Mouse (Mus musculus) spleen, adult 12 weeks (tissue): ENCODE measurements around the gene Grb10.

Experiments used
- DNase-seq: peaks from one replicate; pipeline ENCODE4 v3.0.0; 2022; ENCODE audit warnings: low spot score

Gene Grb10

DNA sequence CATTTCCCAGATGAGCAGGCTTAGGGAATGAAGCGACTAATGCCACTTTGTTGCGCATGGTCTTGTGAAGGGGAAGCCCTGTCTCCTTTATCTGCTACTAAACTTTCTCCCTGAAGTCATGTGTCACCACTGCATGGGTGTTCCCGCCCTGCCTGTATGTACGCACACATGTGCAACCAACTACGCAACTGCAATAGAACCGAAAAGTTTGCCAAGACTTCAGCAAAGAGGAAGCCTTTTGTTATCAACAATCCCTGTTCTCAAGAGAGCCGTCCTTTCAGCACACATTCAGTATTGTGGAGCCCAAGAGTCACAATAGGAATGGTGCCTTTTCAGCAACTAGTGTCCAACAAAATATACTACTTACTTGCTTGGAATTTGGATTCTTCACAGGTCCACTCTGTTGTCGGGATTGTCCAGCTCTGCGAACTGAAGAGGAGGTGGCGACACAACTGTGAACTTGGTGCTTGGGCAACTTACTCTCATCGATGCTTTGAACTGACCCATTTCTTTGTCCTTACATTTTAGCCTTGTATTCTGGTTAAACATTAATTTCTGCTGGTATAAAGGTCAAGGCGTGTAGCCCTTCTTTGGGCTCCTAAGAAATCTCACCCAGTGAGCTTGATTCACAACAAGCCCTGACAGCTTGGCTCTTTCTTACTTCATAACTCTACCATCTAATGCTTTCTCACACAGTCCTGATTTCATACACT lies 140.7 kb downstream of the Grb10 start, which contains the start of gene Ddc:
TSS of gene Ddc (minus strand) at position 500 of the 713 bp plus-strand sequence.
- no peak for DNase-seq

DNA sequence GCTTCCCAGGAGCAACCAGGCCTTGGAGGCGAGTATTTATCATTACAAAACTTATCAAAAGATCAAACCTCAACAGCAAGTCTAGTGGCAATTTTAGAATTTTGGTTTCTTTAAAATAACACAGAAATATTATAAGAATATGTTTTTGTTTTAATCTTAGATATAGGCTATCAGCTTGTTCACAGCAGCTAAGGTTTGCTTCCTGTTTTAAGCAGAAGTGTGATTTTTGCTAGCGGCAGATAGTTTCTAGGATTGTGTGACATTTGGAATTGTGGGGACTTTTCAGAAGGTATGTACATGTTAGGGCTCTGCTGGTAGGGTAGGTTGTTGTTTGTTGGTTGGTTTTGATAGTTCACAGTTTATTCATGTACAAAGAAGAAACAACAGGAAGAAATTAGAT lies 143.0 kb downstream of the Grb10 start:
- DNase-seq, result no peak

DNA sequence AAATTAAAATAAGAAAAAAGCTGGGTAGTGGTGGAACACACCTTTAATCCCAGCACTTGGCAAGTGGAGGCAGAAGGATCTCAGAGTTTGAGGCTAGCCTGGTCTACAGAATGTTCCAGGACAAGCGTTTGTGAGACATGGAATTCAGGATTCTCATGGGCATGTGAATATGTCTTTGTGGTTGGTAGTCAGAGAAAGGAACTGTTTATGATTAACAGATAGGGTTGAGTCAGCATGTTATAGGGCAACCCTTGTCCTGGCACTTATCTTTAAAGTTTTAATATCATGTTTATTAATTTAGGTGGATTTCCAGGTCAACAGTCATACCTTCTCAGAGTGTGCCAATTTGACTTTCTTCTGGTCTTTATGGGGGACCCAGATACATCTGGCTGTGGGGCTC lies 144.7 kb downstream of the Grb10 start:
- no peak for DNase-seq

DNA sequence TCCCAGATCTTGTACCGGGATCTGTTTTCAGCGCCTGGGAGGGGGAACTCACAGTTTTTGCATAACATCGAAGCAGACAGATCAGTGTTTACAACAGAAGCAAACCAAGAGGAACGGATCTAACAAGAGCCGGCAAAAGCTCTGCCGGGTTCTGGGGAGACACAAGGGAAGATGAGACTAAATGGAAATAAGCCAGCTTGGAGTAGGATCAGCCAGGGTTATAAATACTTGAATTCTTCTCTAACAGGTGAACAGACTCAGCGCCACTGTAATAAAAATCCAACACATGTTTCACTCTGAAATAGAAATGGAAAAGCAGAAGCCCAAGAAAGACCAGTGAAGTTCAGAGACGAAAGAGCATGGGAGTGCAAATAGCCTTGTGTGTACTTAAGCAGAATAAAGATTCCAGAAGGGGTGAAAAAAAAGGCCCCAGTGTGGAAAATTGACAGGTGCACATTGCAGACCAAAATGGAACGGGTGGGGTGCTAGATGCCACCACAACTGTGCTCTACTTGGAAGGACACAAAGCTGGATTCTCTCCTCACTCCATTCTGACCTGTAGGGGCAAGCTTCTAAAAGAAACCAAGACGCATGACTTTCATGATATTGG lies 145.4 kb downstream of the Grb10 start:
- DNase-seq, result no peak

DNA sequence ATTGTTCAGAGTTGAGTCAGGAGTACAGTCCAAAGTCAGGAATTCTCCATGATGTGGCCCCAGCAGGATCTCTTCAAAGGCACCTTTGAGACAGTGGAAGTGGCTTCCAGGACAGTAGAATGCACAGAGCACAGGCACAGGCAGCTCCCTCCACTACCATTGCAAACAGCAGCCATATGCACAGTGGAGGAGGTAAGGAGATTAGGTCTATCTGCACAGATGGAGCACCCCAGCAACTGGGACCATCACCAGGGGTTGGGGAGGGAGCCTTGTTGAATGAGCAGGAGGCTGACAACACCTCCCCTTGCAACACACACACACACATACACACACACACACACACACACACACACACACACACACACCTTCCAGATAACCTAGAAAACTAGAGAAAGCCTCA lies 146.7 kb downstream of the Grb10 start:
- DNase-seq, result no peak

DNA sequence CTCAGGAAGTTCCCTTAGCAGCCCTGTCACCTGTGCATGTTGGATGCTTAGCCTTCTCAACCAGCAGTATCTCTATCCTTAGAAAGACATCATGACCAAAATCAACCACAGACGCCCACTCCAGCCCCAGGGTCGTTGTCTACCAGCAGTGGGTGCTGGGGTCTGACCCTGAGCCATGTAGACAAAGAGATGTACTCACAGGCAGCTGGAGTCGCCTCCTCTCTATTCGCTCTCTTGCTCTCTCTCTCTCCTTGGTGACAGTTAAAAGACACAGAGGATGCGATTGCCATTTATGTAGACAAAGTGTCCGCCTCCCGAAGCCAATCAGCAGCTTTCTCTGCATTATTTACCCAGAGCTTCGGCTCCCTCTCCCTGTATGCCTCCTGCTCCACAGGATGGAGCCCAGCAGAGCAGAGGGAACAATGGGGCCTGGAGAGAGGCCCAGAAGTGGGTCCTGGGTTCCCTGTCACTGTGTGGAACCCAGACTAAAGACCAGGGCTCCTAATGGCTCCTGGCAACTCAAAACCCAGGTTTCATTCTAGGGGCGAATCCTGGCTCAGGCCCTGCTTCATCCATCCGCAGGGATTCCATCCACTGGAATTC lies 148.2 kb downstream of the Grb10 start:
- DNase-seq, result no peak

DNA sequence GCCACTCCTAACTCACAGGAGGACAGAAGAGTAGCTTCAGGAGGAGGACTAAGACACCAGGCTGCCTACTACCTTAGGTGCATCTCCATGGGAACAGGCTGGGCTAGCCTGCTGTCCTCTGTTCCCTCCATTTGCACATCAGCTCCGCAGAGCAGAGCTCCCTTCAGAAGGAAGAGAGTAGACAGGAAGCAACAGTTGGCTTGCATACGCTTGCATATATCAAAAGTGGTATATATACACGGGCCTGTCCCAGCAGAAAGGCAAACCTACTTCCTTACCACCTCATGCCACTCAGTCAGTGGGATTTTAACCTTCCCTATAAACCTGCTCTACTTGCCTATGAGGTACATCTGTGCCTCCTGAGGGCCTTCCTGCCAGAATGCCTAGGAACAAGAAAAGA lies 149.8 kb downstream of the Grb10 start:
- no peak for DNase-seq

DNA sequence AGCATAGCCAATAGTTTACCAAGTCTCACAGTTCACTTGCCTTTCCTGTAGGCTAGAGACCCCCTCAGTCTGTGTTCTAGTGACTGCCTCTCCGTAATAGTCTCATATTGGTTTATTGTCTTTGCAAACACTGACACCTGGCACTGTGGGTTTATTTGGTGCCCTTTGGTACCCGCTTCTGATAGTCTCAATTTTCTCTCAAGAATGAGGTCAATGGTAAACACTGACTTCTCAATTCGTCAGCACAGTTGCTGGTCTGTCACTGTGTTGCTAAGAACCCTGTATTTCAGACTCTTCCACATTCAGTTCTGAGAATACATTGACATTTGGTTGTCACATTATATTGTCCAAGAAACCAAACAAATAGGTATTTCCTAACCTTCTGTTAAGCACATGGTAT lies 150.4 kb downstream of the Grb10 start:
- DNase-seq, result no peak

DNA sequence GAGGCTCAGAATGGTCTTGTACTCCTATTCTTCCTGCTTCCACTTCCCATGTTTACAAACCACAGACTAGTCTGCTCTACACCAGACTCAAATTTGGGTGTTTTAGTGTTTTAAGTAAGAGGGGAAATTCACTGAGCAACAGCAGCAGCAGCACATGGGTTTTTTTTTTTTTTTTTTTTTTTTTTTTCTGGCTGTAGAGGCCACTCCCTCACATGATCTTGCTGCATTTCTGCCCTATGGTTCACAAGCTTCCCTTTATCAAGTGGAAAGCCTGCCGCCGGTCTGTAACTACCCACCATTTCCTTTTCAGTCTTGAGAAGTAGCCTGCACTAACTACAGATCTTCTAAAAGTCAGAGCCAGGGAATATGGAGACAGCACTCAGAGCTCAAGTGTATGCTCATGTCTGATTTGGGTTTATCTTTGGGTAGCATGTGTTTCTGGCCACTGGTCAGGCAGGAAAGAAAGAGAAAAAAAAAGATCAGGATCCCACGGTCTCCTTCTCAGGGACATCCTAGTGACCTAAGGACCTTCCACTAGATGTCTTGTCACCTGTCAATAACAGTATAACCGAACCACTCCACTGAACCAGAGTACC lies 152.0 kb downstream of the Grb10 start:
- DNase-seq, result no peak

DNA sequence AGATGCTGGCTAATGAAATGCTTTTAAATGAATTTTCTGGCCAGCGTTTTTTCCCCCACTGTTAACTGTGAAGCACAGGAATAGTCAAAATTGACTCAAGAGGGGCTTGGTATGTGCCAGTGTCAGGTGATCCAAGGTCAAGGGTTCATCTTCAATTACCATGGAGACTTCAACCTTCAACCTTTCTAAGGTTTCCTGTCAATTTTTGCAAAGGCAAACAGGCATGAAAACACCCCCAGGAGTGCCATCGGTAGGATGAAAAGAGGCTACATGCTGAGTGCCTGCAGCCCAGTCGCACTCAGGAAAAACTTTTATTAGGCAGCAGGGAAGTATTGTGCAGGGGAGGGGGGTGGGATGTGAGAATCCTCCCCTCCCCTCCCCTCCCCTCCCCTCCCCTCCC lies 152.6 kb downstream of the Grb10 start:
- no peak for DNase-seq

DNA sequence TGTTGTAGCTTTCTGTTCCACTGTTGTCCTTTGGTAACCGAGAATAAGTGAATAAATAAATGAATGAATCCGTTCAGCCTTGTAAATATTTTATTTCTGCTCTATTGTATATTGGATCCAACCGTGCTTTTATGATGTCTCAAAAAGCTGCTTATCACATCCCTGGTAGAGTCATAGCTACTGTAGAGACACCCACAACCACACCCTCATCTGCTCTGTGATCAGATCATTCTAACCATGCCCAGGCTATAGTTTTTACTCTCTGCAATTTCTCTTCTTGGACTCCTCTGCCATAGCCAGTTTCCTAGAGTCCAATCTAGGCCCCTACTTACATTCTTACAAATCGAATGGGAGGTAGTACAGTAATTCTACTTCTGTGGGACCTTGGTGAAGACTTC lies 153.2 kb downstream of the Grb10 start:
- no peak for DNase-seq

DNA sequence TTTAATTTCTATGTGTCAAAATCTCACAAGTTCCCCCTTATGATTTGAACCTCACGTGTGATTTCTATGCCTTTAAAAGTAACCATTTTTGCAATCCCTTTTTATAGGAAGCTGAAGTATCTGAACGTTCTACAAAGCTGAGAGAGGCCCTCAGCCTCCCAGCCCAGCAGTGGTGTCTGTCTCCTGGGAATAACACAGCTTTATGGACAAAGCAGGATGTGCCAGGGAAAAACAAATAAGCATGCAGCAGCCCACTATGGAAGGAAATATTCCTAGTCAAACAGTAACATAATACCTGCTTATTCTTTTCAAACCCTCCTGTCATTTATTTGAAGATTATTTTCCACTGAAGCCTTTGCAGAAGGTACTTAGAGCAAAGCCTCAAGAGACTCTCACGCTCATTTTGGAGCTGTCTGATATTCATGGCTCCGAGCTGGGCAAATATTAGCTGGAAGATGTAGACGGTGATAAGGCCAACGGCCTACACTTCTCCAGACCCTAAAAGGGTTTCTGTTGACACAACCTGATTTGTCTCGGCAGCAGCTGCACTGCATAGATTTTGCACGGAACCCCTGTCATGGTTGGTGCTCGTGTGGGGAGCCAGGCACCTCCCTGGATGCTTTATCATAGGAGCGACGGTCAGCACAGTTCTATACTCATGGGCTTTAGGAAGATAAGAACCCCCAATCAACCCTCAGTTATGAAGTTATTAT lies 153.8 kb downstream of the Grb10 start:
- no peak for DNase-seq

DNA sequence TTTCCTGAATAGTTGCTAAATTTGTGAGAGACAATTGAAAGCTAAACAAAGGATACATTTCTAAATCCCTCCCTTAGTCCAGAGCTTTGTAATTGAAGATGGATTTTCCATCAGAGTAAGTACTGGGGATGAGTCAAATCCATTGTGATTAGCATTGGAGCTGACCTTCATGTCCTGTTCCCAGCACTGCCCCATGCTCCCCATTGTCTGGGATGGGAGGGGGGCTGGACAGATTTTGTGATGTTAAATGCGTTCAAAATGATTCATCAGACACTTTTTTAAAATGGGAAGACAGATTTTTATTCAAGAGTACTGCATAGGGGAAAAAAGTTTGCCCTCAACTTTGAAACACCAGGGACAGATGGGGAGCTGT lies 156.7 kb downstream of the Grb10 start:
- DNase-seq, result no peak

DNA sequence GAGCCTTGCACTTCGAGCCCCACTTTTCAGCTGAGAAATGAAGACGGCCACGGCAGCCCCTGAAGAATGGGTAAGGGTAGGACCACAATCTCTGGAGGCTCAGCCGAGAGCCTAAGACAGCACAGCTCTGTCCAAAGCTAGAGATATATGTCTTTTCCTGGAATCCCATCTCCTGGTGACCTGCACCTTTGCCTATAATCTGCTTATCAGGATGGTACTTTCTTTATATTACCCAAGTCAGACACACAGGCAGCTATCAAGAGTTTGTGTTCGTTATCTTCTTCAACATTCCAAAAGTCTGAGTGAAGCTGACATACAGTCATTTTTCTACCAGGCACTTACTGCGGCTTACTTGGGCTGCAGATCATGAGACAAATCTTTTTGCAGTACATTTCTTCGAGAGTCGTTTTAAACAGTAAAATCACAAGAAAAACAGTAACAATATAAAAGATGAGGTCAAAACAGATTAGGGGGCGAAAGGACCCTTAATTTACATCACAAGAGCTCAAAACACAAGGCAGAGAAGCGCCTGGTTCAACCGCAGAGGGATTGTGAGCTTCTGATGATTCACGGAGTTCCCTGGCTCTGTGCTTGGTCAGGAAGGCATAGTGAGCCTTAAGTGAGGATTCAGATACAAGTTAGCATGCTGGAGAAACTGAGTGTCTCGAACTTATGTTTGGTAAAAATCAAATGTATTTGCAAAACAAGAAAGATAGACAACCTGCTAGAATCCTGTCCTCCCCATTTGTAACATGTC lies 157.3 kb downstream of the Grb10 start:
- no peak for DNase-seq
